In the genomic region with DNA sequence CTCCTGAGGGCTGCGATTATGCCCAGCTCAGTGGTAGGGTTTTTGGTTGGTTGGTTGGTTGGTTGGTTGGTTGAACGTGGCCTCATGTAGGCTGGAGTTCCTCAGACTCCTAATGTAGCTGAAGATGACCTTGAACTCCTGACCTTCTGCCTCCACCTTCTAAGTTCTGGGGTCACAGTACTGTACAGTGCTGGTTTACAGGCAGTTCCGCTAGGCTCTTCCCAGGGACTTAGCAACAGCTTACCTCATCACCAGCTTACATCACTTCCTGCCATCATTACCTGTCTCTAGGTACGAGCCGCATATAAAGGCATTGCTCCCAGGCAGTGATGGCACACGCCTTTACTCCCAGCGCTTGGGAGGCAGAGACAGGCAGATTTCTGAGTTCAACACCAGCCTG, we compare ENCODE assay signal across 31 mouse cellular contexts.
"Had no signal": no experiment of that assay in that cellular context is flagged by ENCODE, and none has a peak within 500 bp of the region (broad histone marks: within the 10 kb centered on the region; RNA-seq: fewer than 3 reads in every experiment).

No protein-coding gene starts in this region.

- H3K4me1 ChIP-seq: midbrain, embryonic 15.5 days; neural tube, embryonic 12.5 days had no signal

- H3K27me3 ChIP-seq: limb, embryonic 12.5 days; limb, embryonic 13.5 days; limb, embryonic 15.5 days; liver, embryonic 13.5 days; liver, embryonic 15.5 days; lung, embryonic 15.5 days; midbrain, embryonic 12.5 days; midbrain, embryonic 13.5 days; midbrain, embryonic 15.5 days; neural tube, embryonic 12.5 days; neural tube, embryonic 13.5 days had no signal

- H3K27ac ChIP-seq: limb, embryonic 10.5 days; limb, embryonic 12.5 days; limb, embryonic 13.5 days; limb, embryonic 15.5 days; liver, embryonic 12.5 days; liver, embryonic 13.5 days; liver, embryonic 14.5 days; liver, embryonic 15.5 days; lung, embryonic 15.5 days; macrophage; midbrain, embryonic 12.5 days; midbrain, embryonic 13.5 days; midbrain, embryonic 15.5 days; neural tube, embryonic 12.5 days; neural tube, embryonic 13.5 days had no signal

- H3K9ac ChIP-seq: limb, embryonic 12.5 days; limb, embryonic 13.5 days; limb, embryonic 15.5 days; liver, embryonic 12.5 days; liver, embryonic 13.5 days; liver, embryonic 14.5 days; liver, embryonic 15.5 days; liver, postnatal 0 days; lung, embryonic 14.5 days; lung, embryonic 15.5 days; midbrain, embryonic 12.5 days; midbrain, embryonic 13.5 days; midbrain, embryonic 15.5 days; neural tube, embryonic 12.5 days; neural tube, embryonic 13.5 days had no signal

- H3K9me3 ChIP-seq: limb, embryonic 10.5 days; limb, embryonic 13.5 days; limb, embryonic 15.5 days; liver, embryonic 12.5 days; liver, embryonic 15.5 days; lung, embryonic 15.5 days; midbrain, embryonic 12.5 days; midbrain, embryonic 13.5 days; midbrain, embryonic 15.5 days; neural tube, embryonic 12.5 days; neural tube, embryonic 13.5 days had no signal

- H3K4me3 ChIP-seq: limb, embryonic 10.5 days; limb, embryonic 12.5 days; limb, embryonic 13.5 days; limb, embryonic 15.5 days; liver, embryonic 12.5 days; liver, embryonic 13.5 days; liver, embryonic 15.5 days; lung, embryonic 15.5 days; megakaryocyte, embryonic 14.5 days; midbrain, embryonic 12.5 days; midbrain, embryonic 13.5 days; midbrain, embryonic 15.5 days; myocyte; neural tube, embryonic 12.5 days; neural tube, embryonic 13.5 days had no signal

- DNase-seq: left cerebral cortex, postnatal 4 days; liver; liver, embryonic 13.5 days; liver, postnatal 0 days; lung, adult 18-20 months; lung, adult 2 months; lung, embryonic 14.5 days; lung, postnatal 10 days; lung, postnatal 14 days; lung, postnatal 36 days; lung, postnatal 4 days; midbrain, embryonic 14.5 days had no signal

- H3K4me2 ChIP-seq: limb, embryonic 12.5 days; limb, embryonic 13.5 days; limb, embryonic 15.5 days; liver, embryonic 11.5 days; liver, embryonic 12.5 days; liver, embryonic 13.5 days; liver, embryonic 15.5 days; lung, embryonic 14.5 days; lung, embryonic 15.5 days; midbrain, embryonic 12.5 days; midbrain, embryonic 13.5 days; midbrain, embryonic 15.5 days; neural tube, embryonic 12.5 days; neural tube, embryonic 13.5 days had no signal

- H3K36me3 ChIP-seq: limb, embryonic 10.5 days; limb, embryonic 12.5 days; limb, embryonic 13.5 days; limb, embryonic 15.5 days; liver, embryonic 12.5 days; liver, embryonic 13.5 days; liver, embryonic 15.5 days; lung, embryonic 15.5 days; midbrain, embryonic 12.5 days; midbrain, embryonic 13.5 days; midbrain, embryonic 15.5 days; neural tube, embryonic 12.5 days; neural tube, embryonic 13.5 days had no signal

- ATAC-seq: liver, embryonic 12.5 days; liver, postnatal 0 days; lung, postnatal 0 days; midbrain, embryonic 13.5 days; midbrain, embryonic 15.5 days; midbrain, embryonic 16.5 days had no signal
